Mouse (Mus musculus) effector memory CD4-positive, alpha-beta T cell, adult 5 months (primary cell): ENCODE data around the gene 4930432M17Rik. TPM values are rescaled to one million over a fixed set of nuclear protein-coding genes. Genes with fewer than 3 reads are reported as not detected.

Experiments
- polyA plus RNA-seq: library from polyadenylated mRNA; unstranded; fragments of 100-300 nt; shearing (Covaris generic); gene quantifications from one replicate; pipeline ENCODE4 v1.2.1, GENCODE M21; 2017

Gene 4930432M17Rik
- not detected for polyA plus RNA-seq

GRCm38 (mm10) chr3:121670462-121670861 is at the start of gene 4930432M17Rik:
4930432M17Rik (plus strand) TSS chr3:121670762.

DNA sequence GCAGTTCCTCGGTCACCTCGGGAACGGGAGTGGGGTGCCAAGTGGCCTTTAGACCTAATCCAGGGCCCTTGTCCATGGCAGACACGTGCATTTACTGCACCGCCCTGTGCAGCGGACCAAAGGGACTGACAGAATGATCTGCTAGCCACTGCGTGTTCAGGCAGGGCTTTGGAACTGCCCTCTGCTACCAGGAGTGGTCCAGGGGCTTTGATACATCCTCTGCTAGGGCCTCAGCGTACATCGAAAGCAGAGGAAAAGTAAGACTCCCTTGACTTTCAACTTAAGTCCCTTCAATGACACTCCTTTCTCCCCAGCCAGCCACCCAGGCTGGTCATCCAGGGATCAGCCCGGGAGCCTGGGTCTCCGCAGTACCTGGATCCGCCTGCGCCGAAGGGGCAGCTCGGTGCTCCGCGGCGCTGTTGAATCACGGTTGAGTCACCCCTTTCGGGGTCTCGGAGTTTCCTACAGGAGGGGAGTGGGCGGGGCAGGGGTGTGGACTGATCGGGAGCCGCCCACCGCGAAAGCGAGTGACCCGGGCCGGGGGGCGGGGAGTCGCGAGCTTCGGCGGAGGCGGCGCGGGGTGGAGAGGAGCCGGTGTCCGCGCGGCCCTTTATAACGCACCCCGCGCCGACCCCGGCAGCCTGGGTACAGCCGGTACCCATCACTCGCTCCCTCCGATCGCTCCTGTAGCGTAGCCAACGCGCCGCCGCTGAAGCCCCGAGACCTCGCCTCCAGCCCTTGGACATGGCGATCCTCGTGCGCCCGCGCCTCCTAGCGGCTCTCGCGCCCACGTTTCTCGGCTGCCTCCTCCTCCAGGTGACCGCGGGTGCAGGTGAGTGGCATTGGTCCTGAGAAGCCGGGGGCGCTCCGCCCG is 52.6 kb downstream of the 4930432M17Rik start, which contains the start of gene F3:
TSS of gene F3 (plus strand) at position 567 of the 874 bp plus-strand sequence.

Other genes starting within 250 kb of the 4930432M17Rik start
- 6.6 TPM for gene Cnn3, start 244.3 kb upstream of the 4930432M17Rik start, polyA plus RNA-seq
- gene Slc44a3, start 138.4 kb upstream of the 4930432M17Rik start, polyA plus RNA-seq: not detected
- not detected for gene F3, start 52.8 kb downstream of the 4930432M17Rik start, polyA plus RNA-seq
- gene Abcd3, start 144.5 kb downstream of the 4930432M17Rik start, polyA plus RNA-seq: 13.2 TPM